Mouse (Mus musculus): ENCODE data around the gene Tapbp.
"Not testable (repeated sequence)": the region's sequence is repeated elsewhere in the genome, so short reads cannot be mapped to it uniquely, and the experiment has no call there.

Gene Tapbp

DNA sequence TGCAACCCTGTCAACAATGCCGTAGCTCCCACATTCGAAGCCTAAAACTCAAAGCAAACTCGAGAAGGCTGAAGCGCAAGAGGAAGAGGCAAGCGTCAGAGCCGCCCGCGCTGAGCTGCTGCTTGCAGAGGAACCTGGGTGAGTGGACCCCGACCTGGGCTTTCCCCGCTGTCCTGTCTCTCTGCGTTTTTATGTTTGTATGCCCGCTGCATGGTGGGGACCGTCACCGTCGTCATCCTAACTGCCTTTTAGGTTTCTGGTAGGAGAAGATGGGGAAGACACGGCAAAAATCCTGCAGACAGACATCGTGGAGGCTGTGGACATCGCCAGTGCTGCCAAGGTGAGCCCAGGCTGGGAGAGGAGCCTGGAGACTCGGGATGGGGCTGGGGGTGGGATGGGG is 25.7 kb downstream of the Tapbp start:
- DNase-seq (ENCODE audit: low read depth, low spot score), result no peak

DNA sequence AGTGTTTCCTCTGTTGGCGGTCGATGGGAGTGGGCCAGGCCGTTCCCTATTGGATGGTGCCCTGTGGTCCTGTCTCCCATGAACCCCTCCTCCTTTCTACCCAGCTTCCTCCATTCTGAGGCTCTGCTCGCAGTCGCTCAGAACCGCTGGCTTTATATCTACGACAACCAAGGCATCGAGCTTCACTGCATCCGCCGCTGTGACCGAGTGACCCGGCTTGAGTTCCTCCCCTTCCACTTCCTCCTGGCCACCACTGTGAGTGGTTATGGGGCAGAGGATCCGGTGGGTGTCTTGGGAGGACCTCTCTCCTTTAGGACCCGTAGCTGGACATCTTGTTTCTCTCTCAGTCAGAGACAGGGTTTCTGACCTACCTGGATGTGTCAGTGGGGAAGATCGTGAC is 27.8 kb downstream of the Tapbp start:
- DNase-seq (ENCODE audit: low read depth, low spot score), result no peak

DNA sequence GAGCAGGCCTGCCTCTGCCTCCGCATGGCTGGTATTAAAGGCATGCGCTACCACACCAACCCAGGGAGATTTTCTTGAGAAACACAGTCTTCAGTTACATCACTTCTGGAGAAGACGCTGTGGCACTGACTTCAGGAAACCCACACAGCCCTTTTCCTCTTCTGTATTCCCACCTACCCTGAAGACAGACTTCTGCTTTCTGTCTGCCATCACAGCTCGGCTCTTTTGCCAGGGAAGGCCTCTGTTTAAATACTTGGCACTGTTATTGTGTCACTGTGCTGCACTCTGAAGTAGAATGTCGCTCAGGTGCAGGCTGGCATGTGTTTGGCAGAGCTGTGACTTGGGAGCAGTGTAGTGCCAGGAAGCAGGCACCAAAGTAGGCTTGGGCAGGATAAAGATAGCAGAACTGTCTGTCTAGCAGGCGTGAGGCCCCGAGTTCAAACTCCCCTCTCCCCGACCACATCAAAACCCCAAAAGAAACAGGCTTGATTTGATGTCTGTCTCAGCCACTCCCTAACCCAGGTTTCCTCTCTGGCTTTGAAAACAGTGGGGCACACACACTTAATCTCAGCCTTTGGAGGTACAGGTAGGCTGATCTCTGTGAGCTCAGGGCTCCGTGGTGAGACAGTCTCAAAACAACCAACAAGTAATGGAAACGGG is 31.9 kb downstream of the Tapbp start:
- peak; percentile 75 for DNase-seq (ENCODE audit: low read depth, low spot score)

GRCm38 (mm10) chr17:33948090-33948904 is 32.6 kb downstream of the Tapbp start:
- no peak for DNase-seq (ENCODE audit: low read depth, low spot score)

GRCm38 (mm10) chr17:33948905-33949537 is 33.3 kb downstream of the Tapbp start:
- DNase-seq (ENCODE audit: low read depth, low spot score), result no peak

GRCm38 (mm10) chr17:33950131-33950625 is 34.5 kb downstream of the Tapbp start:
- DNase-seq (ENCODE audit: low read depth, low spot score), result no peak

DNA sequence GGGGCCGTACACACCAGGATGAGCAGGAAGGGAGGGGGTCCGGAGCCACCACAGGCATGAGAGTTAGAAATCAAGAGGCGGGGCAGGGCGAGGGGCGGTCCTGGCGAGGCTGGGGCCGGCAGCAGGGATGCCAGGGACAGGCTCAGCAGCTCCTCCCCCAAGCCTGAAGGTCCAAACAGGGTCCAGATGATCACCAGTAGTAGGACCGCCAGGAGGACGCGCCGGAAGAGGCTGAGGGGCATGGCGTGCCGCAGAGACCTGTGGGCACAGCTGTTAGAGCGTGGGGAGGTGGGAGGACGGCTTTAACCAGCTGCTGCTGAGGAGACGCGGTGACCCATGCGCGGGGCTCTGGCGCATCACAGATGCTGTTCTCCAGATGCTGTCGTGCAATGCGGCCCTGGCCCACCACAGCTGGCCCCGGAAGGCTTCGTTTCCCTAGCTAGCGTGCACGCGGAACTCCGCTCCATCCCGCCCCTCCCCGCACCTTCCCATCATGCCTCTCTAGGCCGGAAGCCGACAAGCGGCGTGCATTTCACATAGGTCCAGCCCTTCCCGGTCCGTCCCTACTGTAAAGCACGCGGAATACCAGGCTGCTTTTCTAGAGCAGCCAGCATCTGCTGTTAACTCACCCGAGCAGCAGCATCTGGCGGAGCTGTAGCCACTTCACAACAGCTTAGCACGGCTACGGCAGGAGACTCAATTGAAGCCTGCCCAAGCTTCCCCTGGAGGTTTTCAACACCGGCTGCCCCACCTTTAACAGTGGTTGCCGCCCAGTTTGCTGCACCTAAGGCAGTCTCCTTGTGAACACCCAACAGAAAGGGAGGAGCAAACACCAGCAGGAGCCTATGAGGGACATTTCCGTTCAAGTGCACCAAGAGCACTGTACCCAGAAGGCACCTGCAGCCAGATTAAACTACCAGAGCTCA is 35.6 kb downstream of the Tapbp start, which contains the start of gene B3galt4:
B3galt4 (minus strand) TSS at position 468 of the 926 bp plus-strand sequence.
- DNase-seq (ENCODE audit: low read depth, low spot score), result peak; percentile 87

DNA sequence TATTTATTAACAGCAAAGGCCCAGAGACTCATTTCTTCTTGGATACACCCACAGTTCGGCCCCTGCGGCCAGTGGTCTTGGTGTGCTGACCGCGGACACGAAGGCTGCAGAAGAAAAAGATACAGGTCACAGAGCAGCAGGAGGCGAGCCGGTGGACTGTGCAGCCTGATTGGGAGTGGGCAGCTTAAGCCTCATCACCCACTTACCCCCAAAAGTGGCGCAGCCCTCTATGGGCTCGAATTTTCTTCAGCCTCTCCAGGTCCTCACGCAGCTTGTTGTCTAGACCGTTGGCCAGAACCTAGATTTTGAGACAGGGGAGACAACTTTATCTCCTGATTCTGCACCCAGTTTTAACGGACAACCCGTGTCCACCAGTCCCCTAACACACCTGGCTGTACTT is 36.3 kb downstream of the Tapbp start:
- not testable (repeated sequence) for DNase-seq (ENCODE audit: low read depth, low spot score)

DNA sequence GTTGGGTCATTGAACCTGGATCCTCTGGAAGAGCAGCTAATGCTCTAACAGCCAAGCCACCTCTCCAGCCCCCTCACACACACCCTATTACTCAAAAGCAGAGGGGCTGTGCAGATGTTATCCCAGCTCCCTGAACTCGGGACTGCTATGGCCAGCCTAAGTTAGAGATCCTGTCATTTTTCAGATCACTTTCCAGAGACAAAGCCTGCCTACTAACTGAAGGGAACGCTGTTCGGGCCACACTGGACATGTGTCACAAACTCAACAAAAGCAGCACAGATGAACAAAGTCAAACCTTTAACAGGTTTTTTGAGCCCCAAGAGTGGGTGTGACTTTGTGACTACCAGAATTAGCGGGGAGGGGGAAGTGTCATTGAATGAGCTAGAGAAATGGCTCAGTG is 37.2 kb downstream of the Tapbp start:
- DNase-seq (ENCODE audit: low read depth, low spot score), result no peak

DNA sequence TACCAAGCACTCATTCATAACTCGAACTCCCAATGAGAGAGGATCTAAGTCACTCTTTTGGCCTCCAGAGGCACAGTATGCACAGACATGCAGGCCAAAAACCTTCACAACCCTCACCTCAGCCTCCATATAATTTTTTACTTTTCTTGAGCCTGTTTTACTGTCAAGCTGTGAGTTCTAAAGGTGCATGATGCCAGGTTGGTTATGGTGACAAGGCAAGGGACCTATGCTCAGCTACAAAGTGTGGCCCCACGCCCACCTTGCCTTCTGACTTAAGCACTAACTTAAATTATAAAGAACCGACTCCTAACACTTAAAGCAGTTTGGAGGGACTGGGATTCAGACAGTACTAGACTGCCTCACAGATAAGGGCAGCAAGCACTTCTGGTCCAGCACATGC is 37.6 kb downstream of the Tapbp start:
- no peak for DNase-seq (ENCODE audit: low read depth, low spot score)

DNA sequence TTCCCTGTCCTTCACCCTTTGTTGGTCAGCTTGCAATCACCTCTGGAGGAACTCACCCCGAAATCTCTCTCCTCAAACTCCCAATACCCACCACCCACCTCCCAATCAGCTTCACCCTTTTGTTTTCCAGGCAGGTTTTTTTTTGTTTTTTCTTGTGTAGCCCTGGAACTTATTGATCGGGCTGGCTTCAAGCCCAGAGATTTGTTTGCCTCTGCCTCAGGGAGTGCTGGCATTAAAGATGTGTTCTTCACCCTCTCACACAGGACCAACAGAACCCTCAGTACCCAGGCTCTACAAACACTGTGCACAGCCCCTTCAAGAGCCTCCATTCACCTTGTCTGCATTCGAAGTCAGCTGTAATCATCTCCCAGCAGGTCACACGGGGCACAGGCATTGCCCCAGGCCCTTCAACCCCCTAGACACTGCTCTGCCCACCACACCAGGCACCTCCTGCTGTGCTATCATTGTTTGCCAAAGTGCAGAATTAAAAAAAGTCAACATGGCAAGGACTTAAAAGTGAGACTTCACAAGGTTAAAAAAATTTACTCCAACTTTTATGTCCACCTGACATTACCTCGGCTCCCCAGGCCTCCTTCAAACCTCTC is 38.4 kb downstream of the Tapbp start:
- no peak for DNase-seq (ENCODE audit: low read depth, low spot score)

- no peak for DNase-seq (ENCODE audit: low read depth, low spot score)
Measured at GRCm38 (mm10) chr17:33954646-33955554, 39.2 kb downstream of the Tapbp start.

- peak; percentile 97 for DNase-seq (ENCODE audit: low read depth, low spot score)
Measured at GRCm38 (mm10) chr17:33955555-33956214, 40.0 kb downstream of the Tapbp start, which contains the start of the genes Vps52 and Rps18. Gene Vps52, plus strand, starts transcription at chr17:33955812. Gene Rps18, minus strand, starts transcription at chr17:33956001.

- no peak for DNase-seq (ENCODE audit: low read depth, low spot score)
Measured at GRCm38 (mm10) chr17:33956336-33956735, 40.6 kb downstream of the Tapbp start.

DNA sequence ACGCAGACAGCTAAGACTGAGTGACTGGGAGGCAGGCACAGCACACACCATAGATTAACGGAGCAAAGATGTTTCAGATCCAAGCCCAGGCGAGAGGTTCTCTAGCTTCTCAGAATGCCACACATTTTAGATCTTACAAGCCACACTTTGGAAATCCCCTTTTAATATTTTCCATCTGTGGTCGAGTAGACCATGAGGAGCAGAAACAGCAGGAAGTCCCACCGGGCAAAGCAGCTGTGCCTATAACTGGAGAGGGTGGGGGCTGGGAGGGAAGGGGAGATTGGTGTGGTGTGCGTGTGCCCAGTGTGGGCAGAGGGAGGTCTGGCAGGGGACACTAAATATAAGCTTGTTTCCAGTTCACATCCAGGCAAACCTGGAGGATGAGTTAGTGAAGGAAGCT is 41.8 kb downstream of the Tapbp start:
- DNase-seq (ENCODE audit: low read depth, low spot score), result peak; percentile 25

- no peak for DNase-seq (ENCODE audit: low read depth, low spot score)
Measured at GRCm38 (mm10) chr17:33958451-33958850, 42.8 kb downstream of the Tapbp start.

DNA sequence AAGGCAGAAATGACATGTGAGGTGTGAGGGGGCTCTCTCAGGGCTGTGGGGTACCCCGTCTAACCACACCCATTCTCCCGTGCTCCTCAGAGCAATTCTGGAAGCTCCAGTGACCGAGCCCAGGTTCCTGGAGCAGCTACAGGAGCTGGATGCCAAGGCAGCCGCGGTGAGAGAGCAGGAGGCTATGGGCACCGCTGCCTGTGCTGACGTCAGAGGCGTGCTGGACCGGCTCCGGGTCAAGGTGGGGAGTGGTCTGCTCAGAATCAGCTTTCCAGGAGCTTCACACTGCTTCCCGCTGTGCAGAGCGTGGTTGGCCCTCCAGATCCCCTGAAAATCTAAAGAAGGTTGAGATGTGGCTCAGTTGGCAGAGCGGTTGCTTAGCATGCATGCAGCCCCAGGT is 43.4 kb downstream of the Tapbp start:
- DNase-seq (ENCODE audit: low read depth, low spot score), result no peak

DNA sequence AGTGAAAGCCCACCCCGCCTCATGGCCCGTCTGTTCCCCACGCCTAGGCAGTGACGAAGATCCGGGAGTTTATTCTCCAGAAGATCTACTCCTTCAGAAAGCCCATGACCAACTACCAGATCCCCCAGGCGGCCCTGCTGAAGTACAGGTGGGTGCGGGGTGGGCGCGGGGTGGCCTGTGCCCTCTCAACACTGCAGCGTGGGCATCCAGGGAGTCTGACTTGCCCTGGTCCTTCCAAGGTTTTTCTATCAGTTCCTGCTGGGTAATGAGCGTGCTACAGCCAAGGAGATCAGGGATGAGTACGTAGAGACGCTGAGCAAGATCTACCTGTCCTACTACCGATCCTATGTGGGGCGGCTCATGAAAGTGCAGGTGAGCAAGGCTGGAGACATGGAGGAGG is 44.2 kb downstream of the Tapbp start:
- DNase-seq (ENCODE audit: low read depth, low spot score), result no peak

- DNase-seq (ENCODE audit: low read depth, low spot score), result no peak
Measured at GRCm38 (mm10) chr17:33962876-33963275, 47.2 kb downstream of the Tapbp start.

Data from CD4-positive, CD25-positive, alpha-beta regulatory T cell, adult 2 months (primary cell).